Mouse (Mus musculus): Measurements from ENCODE around the gene Rtl8b. TPM values are rescaled to one million over a fixed set of nuclear protein-coding genes. Genes with fewer than 3 reads are reported as not detected.
"Not testable (repeated sequence)": the region's sequence is repeated elsewhere in the genome, so short reads cannot be mapped to it uniquely, and the experiment has no call there.

The Rtl8b gene
- polyA plus RNA-seq, 1 experiment from 2014 or later, result 82.8 TPM

GRCm38 (mm10) chrX:53642604-53642979 is 27.6 kb downstream of the Rtl8b start:
- ATAC-seq (ENCODE audit: low FRiP score), result not testable (repeated sequence)

GRCm38 (mm10) chrX:53638107-53638506 is 32.1 kb downstream of the Rtl8b start:
- not testable (repeated sequence) for ATAC-seq (ENCODE audit: low FRiP score); H3K36me3 ChIP-seq (ENCODE audit: control insufficient read depth, insufficient read depth, low read length); DNase-seq (ENCODE audit: low spot score); H3K4me3 ChIP-seq (ENCODE audit: low read depth, low read length); H3K4me2 ChIP-seq (replicated peaks; ENCODE audit: low read depth, low read length); H3K27ac ChIP-seq (ENCODE audit: low read depth, low read length); H3K4me1 ChIP-seq (replicated peaks; ENCODE audit: control insufficient read depth, insufficient read depth, low read length); H3K9ac ChIP-seq (ENCODE audit: low read depth, low read length); H3K9me3 ChIP-seq (ENCODE audit: control insufficient read depth, low read length); H3K27me3 ChIP-seq (ENCODE audit: control insufficient read depth, insufficient read depth, low read length)
- 60% methylated on average over 3 of the region's 3 CpGs for WGBS

More at GRCm38 (mm10) chrX:53642604-53642979, 27.6 kb downstream of the Rtl8b start:
- H3K27ac ChIP-seq (ENCODE audit: low read depth, low read length); H3K4me3 ChIP-seq (ENCODE audit: low read depth, low read length); H3K9ac ChIP-seq (ENCODE audit: low read depth, low read length); H3K9me3 ChIP-seq (ENCODE audit: control insufficient read depth, low read length); H3K4me2 ChIP-seq (replicated peaks; ENCODE audit: low read depth, low read length); H3K27me3 ChIP-seq (ENCODE audit: control insufficient read depth, insufficient read depth, low read length); H3K4me1 ChIP-seq (replicated peaks; ENCODE audit: control insufficient read depth, insufficient read depth, low read length); DNase-seq (ENCODE audit: low spot score); H3K36me3 ChIP-seq (ENCODE audit: control insufficient read depth, insufficient read depth, low read length): not testable (repeated sequence)
- WGBS, result 72% methylated on average over 3 of the region's 4 CpGs

Other genes with a start within 250 kb of the Rtl8b start
- gene Etd, start 235.5 kb downstream of the Rtl8b start, polyA plus RNA-seq (2014; fragmentation: Nextera tagmentation; extraction: Ambion mirVana), result not detected in 2 replicates
- 66.2 and 79.1 TPM in 2 replicates for gene Rtl8c, start 62.4 kb downstream of the Rtl8b start, polyA plus RNA-seq (2014; fragmentation: Nextera tagmentation; extraction: Ambion mirVana)
- not detected in 2 replicates for gene Gm14597, start 61.4 kb downstream of the Rtl8b start, polyA plus RNA-seq (2014; fragmentation: Nextera tagmentation; extraction: Ambion mirVana)
- 95.2 and 111 TPM in 2 replicates for gene Rtl8a, start 26.7 kb downstream of the Rtl8b start, polyA plus RNA-seq (2014; fragmentation: Nextera tagmentation; extraction: Ambion mirVana)
- gene 4930502E18Rik, start 54.4 kb upstream of the Rtl8b start, polyA plus RNA-seq (2014; fragmentation: Nextera tagmentation; extraction: Ambion mirVana), result 0.10 TPM in 1 of 2 replicates, not detected in the other
- gene 1700013H16Rik, start 87.4 kb upstream of the Rtl8b start, polyA plus RNA-seq (2014; fragmentation: Nextera tagmentation; extraction: Ambion mirVana), result not detected in 2 replicates
- gene Zfp36l3, start 106.0 kb upstream of the Rtl8b start, polyA plus RNA-seq (2014; fragmentation: Nextera tagmentation; extraction: Ambion mirVana), result not detected in 2 replicates
- 1.1 and 2.0 TPM in 2 replicates for gene Xlr, start 127.3 kb upstream of the Rtl8b start, polyA plus RNA-seq (2014; fragmentation: Nextera tagmentation; extraction: Ambion mirVana)

Measured in hindbrain, embryonic 11.5 days (tissue).